Mouse (Mus musculus) myocyte (in vitro differentiated cells): ENCODE measurements around the gene Ccdc169.
A peak's percentile ranks its signal among the peaks of the same experiment; 100 is the strongest.

Experiments used
- E2F4 ChIP-seq: IDR thresholded peaks from one replicate; pipeline ENCODE4 v1.6.1; 2011; ENCODE audit warnings: mild to moderate bottlenecking, control low read depth, moderate library complexity; ENCODE audit not compliant: insufficient read depth
- MAX ChIP-seq: IDR thresholded peaks from one replicate; pipeline ENCODE4 v1.6.1; 2011; ENCODE audit warnings: low read depth, mild to moderate bottlenecking, control low read depth
- MYOD1 ChIP-seq, 3 experiments: IDR thresholded peaks; one replicate each; pipeline ENCODE4 v1.6.1; 2011; ENCODE audit warnings: control low read depth in 2 of 3, low read depth in 2 of 3, mild to moderate bottlenecking in 2 of 3, moderate library complexity in 1 of 3; ENCODE audit not compliant: insufficient read length in 2 of 3, control insufficient read depth in 1 of 3
- MYOG ChIP-seq, 3 experiments: IDR thresholded peaks; one replicate each; pipeline ENCODE4 v1.6.1; 2011; ENCODE audit warnings: control low read depth in 2 of 3, low read depth in 2 of 3, mild to moderate bottlenecking in 2 of 3; ENCODE audit not compliant: insufficient read length in 2 of 3, control insufficient read depth in 1 of 3, insufficient read depth in 1 of 3
- POLR2A ChIP-seq: IDR thresholded peaks from one replicate; pipeline ENCODE4 v1.6.1; 2011; ENCODE audit warnings: low read depth, mild to moderate bottlenecking, control low read depth, moderate library complexity; ENCODE audit not compliant: insufficient read length
- REST ChIP-seq: IDR thresholded peaks from one replicate; pipeline ENCODE4 v1.6.1; 2011; ENCODE audit warnings: mild to moderate bottlenecking, control low read depth, moderate library complexity; ENCODE audit not compliant: insufficient read depth, insufficient read length
- TCF12 ChIP-seq: IDR thresholded peaks from one replicate; pipeline ENCODE4 v1.6.1; 2011; ENCODE audit warnings: mild to moderate bottlenecking, control low read depth; ENCODE audit not compliant: poor library complexity, insufficient read depth, severe bottlenecking
- TCF3 ChIP-seq: IDR thresholded peaks from one replicate; pipeline ENCODE4 v1.6.1; 2011; ENCODE audit warnings: low read depth, control low read depth; ENCODE audit not compliant: insufficient read length
- USF1 ChIP-seq: IDR thresholded peaks from one replicate; pipeline ENCODE4 v1.6.1; 2011; ENCODE audit warnings: low read depth, mild to moderate bottlenecking, control low read depth, moderate library complexity

DNA sequence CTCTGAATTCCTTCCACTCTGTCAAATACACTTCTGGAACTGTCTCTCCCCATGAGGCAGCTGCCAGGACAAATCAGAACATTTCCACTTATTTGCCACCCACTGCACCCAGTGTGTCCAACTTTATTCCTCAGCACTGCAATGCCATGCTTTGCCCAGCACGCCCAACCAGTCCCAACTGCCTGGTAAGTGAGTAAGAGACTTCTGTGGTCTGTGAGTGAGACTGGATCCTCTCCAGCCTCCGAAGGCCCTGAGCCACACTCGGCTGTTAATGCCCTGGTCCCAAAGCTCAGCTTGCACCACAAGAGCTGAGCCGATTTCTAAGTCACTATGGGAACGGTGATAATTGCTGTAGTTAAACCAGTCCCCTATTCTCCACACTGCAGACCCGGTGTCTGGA is 70.5 kb downstream of the Ccdc169 start:
- TF ChIP-seq E2F4 (no peak), POLR2A (no peak), TCF12 (no peak), MYOG (IDR thresholded peaks at IDR 0.05; ENCODE audit: control insufficient read depth in 1 of 3, insufficient read depth in 1 of 3, insufficient read length in 2 of 3, low read depth in 2 of 3) (no peak), REST (no peak), USF1 (no peak), TCF3 (no peak), MAX (no peak), MYOD1 (IDR thresholded peaks at IDR 0.05; ENCODE audit: control insufficient read depth in 1 of 3, insufficient read length in 2 of 3, low read depth in 2 of 3) (peak; percentile 68 to 88 (median 78))
